Mouse (Mus musculus): Measurements from ENCODE around the gene Il34.

The Il34 gene

GRCm38 (mm10) chr8:110779924-110780718 lies 25.6 kb downstream of the Il34 start:
- no peak for DNase-seq (ENCODE audit: low read depth in 2 of 2, low spot score in 2 of 2)

- no peak for DNase-seq (ENCODE audit: low read depth in 2 of 2, low spot score in 2 of 2)
These were observed 29.4 kb downstream of the Il34 start for GRCm38 (mm10) chr8:110776335-110776734.

- no peak for DNase-seq (ENCODE audit: low read depth in 2 of 2, low spot score in 2 of 2)
These were observed 30.0 kb downstream of the Il34 start for GRCm38 (mm10) chr8:110775721-110776120.

- DNase-seq (ENCODE audit: low read depth in 2 of 2, low spot score in 2 of 2), result no peak
These were observed 30.4 kb downstream of the Il34 start for GRCm38 (mm10) chr8:110775316-110775715.

- DNase-seq (ENCODE audit: low read depth in 2 of 2, low spot score in 2 of 2), result no peak
These were observed 31.0 kb downstream of the Il34 start for GRCm38 (mm10) chr8:110774725-110775124.

- DNase-seq (ENCODE audit: low read depth in 2 of 2, low spot score in 2 of 2), result no peak
These were observed 31.7 kb downstream of the Il34 start for GRCm38 (mm10) chr8:110774047-110774446.

GRCm38 (mm10) chr8:110772452-110772851 lies 33.3 kb downstream of the Il34 start:
- no peak for DNase-seq (ENCODE audit: low read depth in 2 of 2, low spot score in 2 of 2)

GRCm38 (mm10) chr8:110767261-110767660 lies 38.5 kb downstream of the Il34 start:
- no peak for DNase-seq (ENCODE audit: low read depth in 2 of 2, low spot score in 2 of 2)

GRCm38 (mm10) chr8:110764671-110765070 lies 41.1 kb downstream of the Il34 start:
- DNase-seq (ENCODE audit: low read depth in 2 of 2, low spot score in 2 of 2), result no peak

GRCm38 (mm10) chr8:110761988-110762387 lies 43.7 kb downstream of the Il34 start:
- no peak for DNase-seq (ENCODE audit: low read depth in 2 of 2, low spot score in 2 of 2)

- no peak for DNase-seq (ENCODE audit: low read depth in 2 of 2, low spot score in 2 of 2)
These were observed 44.5 kb downstream of the Il34 start for GRCm38 (mm10) chr8:110761185-110761584.

GRCm38 (mm10) chr8:110760280-110760940 lies 45.3 kb downstream of the Il34 start:
- DNase-seq (ENCODE audit: low read depth in 2 of 2, low spot score in 2 of 2), result no peak

- no peak for DNase-seq (ENCODE audit: low read depth in 2 of 2, low spot score in 2 of 2)
These were observed 49.5 kb downstream of the Il34 start for GRCm38 (mm10) chr8:110756196-110756595.

- no peak for DNase-seq (ENCODE audit: low read depth in 2 of 2, low spot score in 2 of 2)
These were observed 50.1 kb downstream of the Il34 start for GRCm38 (mm10) chr8:110755511-110756170.

- DNase-seq (ENCODE audit: low read depth in 2 of 2, low spot score in 2 of 2), result no peak
These were observed 51.0 kb downstream of the Il34 start for GRCm38 (mm10) chr8:110754713-110755112.

- no peak for DNase-seq (ENCODE audit: low read depth in 2 of 2, low spot score in 2 of 2)
These were observed 54.2 kb downstream of the Il34 start for GRCm38 (mm10) chr8:110751490-110751889.

- DNase-seq (ENCODE audit: low read depth in 2 of 2, low spot score in 2 of 2), result no peak
These were observed 55.5 kb downstream of the Il34 start for GRCm38 (mm10) chr8:110750269-110750668.

- peak; percentile 39 to 55 for DNase-seq (ENCODE audit: low read depth in 2 of 2, low spot score in 2 of 2)
These were observed 56.1 kb downstream of the Il34 start for GRCm38 (mm10) chr8:110749500-110750170.

GRCm38 (mm10) chr8:110746661-110747060 lies 59.1 kb downstream of the Il34 start:
- no peak for DNase-seq (ENCODE audit: low read depth in 2 of 2, low spot score in 2 of 2)

- no peak for DNase-seq (ENCODE audit: low read depth in 2 of 2, low spot score in 2 of 2)
These were observed 60.6 kb downstream of the Il34 start for GRCm38 (mm10) chr8:110745162-110745561.

- DNase-seq (ENCODE audit: low read depth in 2 of 2, low spot score in 2 of 2), result no peak
These were observed 63.3 kb downstream of the Il34 start for GRCm38 (mm10) chr8:110742452-110742818.

All from CD8-positive naive resting alpha-beta T cell, adult 2 months (primary cell).